Mouse (Mus musculus) cerebellum, adult 2 months (tissue): ENCODE data around the gene Pglyrp4.

Experiments used
- CTCF ChIP-seq: fragments of 200-500 bp; IDR thresholded peaks from 2 replicates; pipeline ENCODE4 v1.5.1; 2011; ENCODE audit warnings: low read depth, mild to moderate bottlenecking, control low read depth, low read length, moderate library complexity, borderline replicate concordance; ENCODE audit not compliant: insufficient read depth
- POLR2A ChIP-seq: fragments of 200-500 bp; IDR thresholded peaks from 2 replicates; pipeline ENCODE4 v1.6.1; 2011; ENCODE audit warnings: low read length, control low read depth, borderline replicate concordance; ENCODE audit not compliant: insufficient read depth

DNA sequence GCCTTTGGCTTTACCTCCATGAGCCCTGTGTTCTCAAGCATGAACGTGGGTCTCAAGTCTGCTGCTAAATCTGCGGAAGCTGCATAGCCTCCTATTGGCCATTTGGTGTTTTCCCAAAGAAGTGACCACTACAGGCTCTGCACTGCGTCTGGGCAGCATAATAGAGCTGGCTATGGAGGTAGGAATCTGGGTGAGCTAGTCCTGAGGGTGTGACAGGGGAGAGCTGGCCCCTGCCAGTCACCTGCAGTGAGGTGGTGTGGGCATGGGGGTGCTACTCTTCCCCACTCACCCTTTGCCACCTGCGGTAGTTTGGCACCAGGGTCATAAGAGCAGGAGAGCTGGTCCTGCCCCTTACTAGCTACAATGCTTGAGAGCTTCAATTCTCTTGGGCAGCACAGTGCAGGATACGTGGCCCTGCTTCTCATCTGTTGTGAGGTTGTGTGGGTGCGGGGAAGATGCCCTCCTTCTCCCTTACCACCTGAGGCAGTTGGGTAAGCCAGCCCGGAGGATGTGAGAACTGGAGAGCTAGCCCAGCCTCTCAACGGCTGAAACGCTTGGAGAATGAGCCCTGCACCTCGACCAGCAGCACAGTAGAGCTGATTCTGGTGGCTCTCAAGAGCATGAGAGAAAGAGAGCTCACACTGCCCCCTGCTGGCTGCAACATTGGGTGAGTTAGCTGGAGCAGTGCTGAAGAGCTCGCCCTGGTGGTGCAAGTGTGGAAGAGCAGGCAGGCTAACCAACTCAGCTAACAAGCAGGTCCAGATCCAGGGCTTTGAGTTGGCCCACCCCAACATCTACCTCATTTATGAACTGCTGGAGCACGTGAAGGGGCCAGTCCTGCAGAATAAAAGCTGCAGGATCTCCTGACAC, 16.9 kb upstream of the Pglyrp4 start:
- TF ChIP-seq POLR2A (no peak), CTCF (peak; percentile 88)
